Mouse (Mus musculus) olfactory bulb, adult 2 months (tissue): ENCODE results near the gene Ulk4. TPM values are rescaled to one million over a fixed set of nuclear protein-coding genes. Genes with fewer than 3 reads are reported as not detected.

Experiments used
- H3K27ac ChIP-seq: fragments of 200-500 bp; 2 replicates; pipeline ENCODE4 v1.5.1; 2012; ENCODE audit warnings: low read depth, low read length; ENCODE audit not compliant: insufficient read depth
- H3K4me1 ChIP-seq: fragments of 200-500 bp; 2 replicates; pipeline ENCODE4 v1.6.1; 2012; ENCODE audit warnings: low read length; ENCODE audit not compliant: control insufficient read depth, insufficient read depth
- H3K4me3 ChIP-seq: fragments of 200-500 bp; 2 replicates; pipeline ENCODE4 v1.5.1; 2012; ENCODE audit warnings: mild to moderate bottlenecking, low read depth, low read length, moderate library complexity; ENCODE audit not compliant: insufficient read depth
- CTCF ChIP-seq: fragments of 200-500 bp; IDR thresholded peaks from 2 replicates; pipeline ENCODE4 v1.5.1; 2012; ENCODE audit warnings: low read depth, mild to moderate bottlenecking, low read length, moderate library complexity; ENCODE audit not compliant: insufficient read depth
- POLR2A ChIP-seq: fragments of 200-500 bp; IDR thresholded peaks from 2 replicates; pipeline ENCODE4 v1.6.1; 2012; ENCODE audit warnings: mild to moderate bottlenecking, low read depth, low read length, moderate library complexity; ENCODE audit not compliant: insufficient read depth
- WGBS: fragments of 180-500 bp; shearing (Covaris S2); methylation state at CpG from one replicate; pipeline ENCODE4 v1.1.7; 2018; 5-methylcytosine and 5-hydroxymethylcytosine counted together
- polyA plus RNA-seq: library from polyadenylated mRNA; stranded (reverse); fragments of >200 nt; gene quantifications from 2 replicates; pipeline ENCODE4 v1.2.4, GENCODE M21; 2012; ENCODE audit warnings: low replicate concordance; ENCODE audit not compliant: missing spikeins, insufficient read depth, insufficient read length

Gene Ulk4
- polyA plus RNA-seq, 1 experiment = not detected

GRCm38 (mm10) chr9:121143208-121143607 is 133.8 kb downstream of the Ulk4 start:
- Histone ChIP-seq H3K4me1 (no peaks in the 10 kb centered on the region), H3K27ac (no peak overlapping the region), H3K4me3 (no peak overlapping the region)
- TF ChIP-seq CTCF (no peak), POLR2A (no peak)
- 94% methylated on average over 6 of the region's 6 CpGs for WGBS

DNA sequence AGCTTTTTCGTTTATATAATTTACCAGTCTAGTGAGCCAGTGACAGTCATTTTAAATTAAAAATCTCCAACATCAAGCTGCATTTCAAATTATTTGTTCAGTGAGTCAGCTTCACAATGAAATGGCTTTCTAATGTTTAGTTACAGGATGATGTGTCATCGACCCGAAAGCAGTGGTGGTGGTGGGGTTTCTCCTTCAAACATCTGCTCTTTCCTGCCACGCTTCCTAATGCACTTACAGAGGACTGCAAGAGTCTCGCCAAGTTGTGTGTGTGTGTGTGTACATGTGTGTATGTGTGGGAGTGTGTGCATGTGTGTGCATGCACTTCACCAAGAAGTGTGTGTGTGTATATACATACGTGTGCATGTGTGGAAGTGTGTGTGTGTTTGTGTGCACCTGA is 144.4 kb downstream of the Ulk4 start:
- Histone ChIP-seq H3K4me3 (no peak overlapping the region), H3K4me1 (peaks cover 8% of the 10 kb centered on the region), H3K27ac (no peak overlapping the region)
- WGBS = 35% methylated on average over 6 of the region's 6 CpGs
- TF ChIP-seq CTCF = no peak
- no peak for TF ChIP-seq POLR2A

DNA sequence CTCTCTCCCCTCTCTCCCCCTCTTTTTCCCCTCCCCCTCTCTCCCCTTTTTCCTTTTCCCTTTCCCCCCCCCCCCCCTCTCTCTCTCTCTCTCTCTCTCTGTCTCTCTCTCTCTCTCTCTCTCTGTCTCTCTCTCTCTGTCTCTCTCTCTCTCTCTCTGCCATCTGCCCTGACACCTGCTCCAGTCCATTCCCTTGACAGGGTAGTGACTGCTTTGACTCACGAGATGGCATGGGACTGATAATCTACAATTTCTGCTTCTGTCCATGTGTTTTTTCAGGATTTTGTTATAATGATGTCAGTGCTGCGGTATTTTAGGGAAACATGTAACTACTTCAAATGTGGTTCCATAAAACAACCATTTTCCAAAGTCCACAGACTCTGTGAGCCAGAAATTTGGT is 147.5 kb downstream of the Ulk4 start:
- WGBS = 88% methylated on average over 2 of the region's 2 CpGs

GRCm38 (mm10) chr9:121128934-121129333 is 148.1 kb downstream of the Ulk4 start:
- no peak overlapping the region for H3K27ac ChIP-seq
- TF ChIP-seq CTCF = no peak
- TF ChIP-seq POLR2A = no peak
- H3K4me3 ChIP-seq = no peak overlapping the region
- peaks cover 17% of the 10 kb centered on the region for H3K4me1 ChIP-seq
- 89% methylated on average over 8 of the region's 8 CpGs for WGBS

More for the DNA sequence above, 147.5 kb downstream of the Ulk4 start:
- TF ChIP-seq CTCF = no peak
- no peak for TF ChIP-seq POLR2A
- Histone ChIP-seq H3K4me3 (no peak overlapping the region), H3K4me1 (peaks cover 17% of the 10 kb centered on the region), H3K27ac (no peak overlapping the region)

DNA sequence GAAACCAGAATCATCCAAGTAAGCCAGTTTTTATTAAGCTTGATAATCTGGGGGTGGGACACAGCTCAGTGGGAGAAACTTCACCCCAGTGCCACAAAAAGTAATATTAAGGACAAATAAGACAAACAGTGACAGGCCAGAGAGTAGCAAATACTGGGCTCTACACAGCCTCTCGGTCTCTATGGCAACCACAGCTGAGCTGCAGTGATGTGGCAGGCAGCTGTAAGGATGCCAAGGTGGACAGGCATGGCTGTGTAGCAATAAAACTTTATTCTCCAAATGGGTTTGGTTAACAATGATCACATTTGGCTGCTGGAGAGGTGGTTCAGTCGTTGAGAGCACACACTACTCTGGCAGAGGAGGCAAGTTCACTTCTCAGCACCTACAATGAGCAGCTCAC is 150.0 kb downstream of the Ulk4 start:
- Histone ChIP-seq H3K27ac (no peak overlapping the region), H3K4me1 (peaks cover 14% of the 10 kb centered on the region), H3K4me3 (no peak overlapping the region)
- TF ChIP-seq CTCF (no peak), POLR2A (no peak)
- 57% methylated on average over 2 of the region's 2 CpGs for WGBS

GRCm38 (mm10) chr9:121124705-121125104 is 152.3 kb downstream of the Ulk4 start:
- Histone ChIP-seq H3K4me1 (peaks cover 9% of the 10 kb centered on the region), H3K27ac (no peak overlapping the region), H3K4me3 (no peak overlapping the region)
- WGBS = 55% methylated on average over 8 of the region's 8 CpGs
- TF ChIP-seq POLR2A (no peak), CTCF (no peak)

GRCm38 (mm10) chr9:121122039-121122438 is 155.0 kb downstream of the Ulk4 start:
- WGBS = 81% methylated on average over 5 of the region's 5 CpGs

DNA sequence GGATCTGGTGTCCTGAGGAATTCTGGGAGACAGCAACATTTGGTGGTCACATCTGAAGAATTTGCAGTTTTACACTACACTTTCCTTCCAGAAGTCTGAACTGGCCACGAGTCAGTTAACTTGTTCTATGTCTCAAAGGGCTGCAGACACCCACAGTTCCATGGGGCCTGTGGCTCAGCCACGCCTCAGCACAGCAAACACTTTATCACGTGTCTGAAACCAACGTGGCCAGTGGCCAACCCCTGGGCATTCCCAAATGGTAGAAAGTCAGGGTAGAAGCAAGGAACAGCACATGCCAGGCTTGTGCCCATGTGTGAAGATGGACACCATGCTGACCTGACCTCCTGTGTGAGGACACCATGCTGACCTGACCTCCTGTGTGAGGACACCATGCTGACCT is 159.1 kb downstream of the Ulk4 start:
- H3K4me1 ChIP-seq = no peaks in the 10 kb centered on the region
- 75% methylated on average over 4 of the region's 4 CpGs for WGBS
- no peak overlapping the region for H3K27ac ChIP-seq
- no peak overlapping the region for H3K4me3 ChIP-seq
- TF ChIP-seq POLR2A (no peak), CTCF (no peak)

More at GRCm38 (mm10) chr9:121122039-121122438, 155.0 kb downstream of the Ulk4 start:
- H3K4me3 ChIP-seq = no peak overlapping the region
- H3K27ac ChIP-seq = no peak overlapping the region
- TF ChIP-seq POLR2A = no peak
- TF ChIP-seq CTCF = no peak
- peaks cover 9% of the 10 kb centered on the region for H3K4me1 ChIP-seq

- no peak overlapping the region for H3K4me3 ChIP-seq
- no peak for TF ChIP-seq CTCF
- no peak for TF ChIP-seq POLR2A
- peaks cover 10% of the 10 kb centered on the region for H3K4me1 ChIP-seq
- WGBS = 32% methylated on average over 1 of the region's 1 CpGs
- H3K27ac ChIP-seq = no peak overlapping the region
Observed at GRCm38 (mm10) chr9:121112131-121112530, 164.9 kb downstream of the Ulk4 start.

DNA sequence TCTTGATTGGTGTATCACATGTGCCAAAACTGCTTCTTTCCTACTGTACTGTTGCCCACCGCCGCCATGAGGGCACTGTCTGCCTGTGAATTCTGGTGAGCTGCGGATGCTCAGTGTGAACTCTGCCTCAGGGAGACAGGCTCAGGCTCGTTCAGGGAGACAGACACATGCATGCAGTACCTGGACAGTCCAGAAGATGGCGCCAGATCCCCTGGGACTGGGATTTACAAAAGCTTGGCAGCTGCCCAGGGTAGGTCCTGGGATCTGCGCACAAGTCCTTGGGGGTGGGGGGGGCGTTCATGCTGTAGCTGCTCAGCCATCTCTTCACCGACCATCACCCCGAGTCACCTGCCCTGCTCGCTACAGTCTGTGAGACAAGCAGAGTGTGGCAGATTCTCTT is 168.9 kb downstream of the Ulk4 start:
- Histone ChIP-seq H3K27ac (no peak overlapping the region), H3K4me1 (peaks cover 13% of the 10 kb centered on the region), H3K4me3 (no peak overlapping the region)
- 27% methylated on average over 10 of the region's 10 CpGs for WGBS
- TF ChIP-seq CTCF (peak; percentile 90), POLR2A (no peak)
